In genomic region chr16:18555235-18555935, GRCm38 (mm10) we compare ENCODE assay signal across 11 mouse cellular contexts. TPM values are rescaled to one million over a fixed set of nuclear protein-coding genes. Genes with fewer than 3 reads are reported as not detected.
DNase-seq lines count a peak whose midpoint lies in the region; ATAC-seq lines count a peak whose summit lies in the region.
"Had no signal": no experiment of that assay in that cellular context is flagged by ENCODE, and none has a peak within 500 bp of the region (broad histone marks: within the 10 kb centered on the region; RNA-seq: fewer than 3 reads in every experiment).

No protein-coding gene starts in this region.

- no peak overlapping the region for H3K27ac ChIP-seq in liver, embryonic 12.5 days
- H3K27ac ChIP-seq in embryonic facial prominence, embryonic 10.5 days (replicated peaks) = peak overlapping the region; percentile 83
- H3K27ac ChIP-seq in limb, embryonic 15.5 days = peak overlapping the region; percentile 47

- peak; percentile 21 for DNase-seq in liver
- DNase-seq in embryonic facial prominence, embryonic 10.5 days (ENCODE audit: low spot score) = peak; percentile 91
- DNase-seq in heart, adult 8-10 months (ENCODE audit: low spot score) = peak; percentile 11
- DNase-seq in frontal cortex, postnatal 25 days (ENCODE audit: low spot score in 2 of 2) = no peak
- no peak for DNase-seq in cerebellum, postnatal 36 days
- no peak for DNase-seq in adrenal gland, adult 2 months
- DNase-seq: adrenal gland, adult 8-10 months; retina, postnatal 1 day had no signal

- no peak overlapping the region for H3K4me2 ChIP-seq in liver, embryonic 12.5 days
- H3K4me2 ChIP-seq in limb, embryonic 15.5 days = no peak overlapping the region

- H3K9ac ChIP-seq in liver, embryonic 12.5 days = no peak overlapping the region
- no peak overlapping the region; the same call in 1 of the 2 replicates for H3K9ac ChIP-seq in limb, embryonic 15.5 days

- H3K4me1 ChIP-seq in liver, embryonic 12.5 days = no peaks in the 10 kb centered on the region
- peaks cover 65% of the 10 kb centered on the region for H3K4me1 ChIP-seq in embryonic facial prominence, embryonic 10.5 days
- peaks cover 21% of the 10 kb centered on the region for H3K4me1 ChIP-seq in limb, embryonic 15.5 days
- H3K4me1 ChIP-seq: megakaryocyte, embryonic 14.5 days had no signal

- no peaks in the 10 kb centered on the region for H3K36me3 ChIP-seq in liver, embryonic 12.5 days
- H3K36me3 ChIP-seq in embryonic facial prominence, embryonic 10.5 days (replicated peaks) = peaks cover 3% of the 10 kb centered on the region; the same call in 1 of the 2 replicates
- no peaks in the 10 kb centered on the region for H3K36me3 ChIP-seq in limb, embryonic 15.5 days

- H3K9me3 ChIP-seq in liver, embryonic 12.5 days (replicated peaks) = no peaks in the 10 kb centered on the region
- H3K9me3 ChIP-seq in embryonic facial prominence, embryonic 10.5 days = no peaks in the 10 kb centered on the region
- no peaks in the 10 kb centered on the region for H3K9me3 ChIP-seq in limb, embryonic 15.5 days
- H3K9me3 ChIP-seq: megakaryocyte, embryonic 14.5 days had no signal

- no peaks in the 10 kb centered on the region for H3K27me3 ChIP-seq in liver, embryonic 12.5 days (replicated peaks)
- peaks cover 11% of the 10 kb centered on the region for H3K27me3 ChIP-seq in embryonic facial prominence, embryonic 10.5 days (replicated peaks; ENCODE audit: low read depth, poor library complexity, severe bottlenecking)
- H3K27me3 ChIP-seq in limb, embryonic 15.5 days = no peaks in the 10 kb centered on the region

- ATAC-seq in liver, embryonic 12.5 days = no peak
- 0 out of 2 replicates have a peak, but pooled peaks have one; percentile 27 for ATAC-seq in limb, embryonic 15.5 days (ENCODE audit: insufficient number of reproducible peaks, low FRiP score, low TSS enrichment, low read depth)

- WGBS in liver, embryonic 12.5 days (ENCODE audit: insufficient replicate concordance) = 60% methylated on average over 17 of the region's 17 CpGs
- WGBS in embryonic facial prominence, embryonic 10.5 days = 48% methylated on average over 17 of the region's 17 CpGs
- 22% methylated on average over 17 of the region's 17 CpGs for WGBS in limb, embryonic 15.5 days

- no peak overlapping the region for H3K4me3 ChIP-seq in liver, embryonic 12.5 days
- peak overlapping the region; percentile 16; the same call in 1 of the 2 replicates for H3K4me3 ChIP-seq in embryonic facial prominence, embryonic 10.5 days
- no peak overlapping the region for H3K4me3 ChIP-seq in limb, embryonic 15.5 days
- H3K4me3 ChIP-seq: megakaryocyte, embryonic 14.5 days had no signal

RNA-seq across cellular contexts. Expression of gene Tbx1, which starts 35.1 kb away (rescaled TPM):
- polyA plus RNA-seq in liver, embryonic 12.5 days (2016; fragmentation: Nextera tagmentation; extraction: Ambion mirVana) = 0.08 TPM in 1 of 2 replicates, not detected in the other
- 8.1 and 9.5 TPM in 2 replicates for polyA plus RNA-seq in embryonic facial prominence, embryonic 10.5 days (2016; fragmentation: Nextera tagmentation; extraction: Ambion mirVana)
- total RNA-seq in heart, adult 8-10 months (2022) = 1 to 10 TPM; 1.0 to 2.0 (median 1.1) TPM
- polyA plus RNA-seq in limb, embryonic 15.5 days (2015; fragmentation: Nextera tagmentation; extraction: Ambion mirVana) = 6.0 and 6.4 TPM in 2 replicates
- under 1 TPM in 1 of 2 experiments, not detected in 1; 0.28 TPM for total RNA-seq in adrenal gland, adult 2 months (2021)
- polyA plus RNA-seq in adrenal gland, adult 2 months (2012; rRNA removed) = 0.47 and 0.49 TPM in 2 replicates
- total RNA-seq: adrenal gland, adult 8-10 months had no signal

RNA-seq across cellular contexts. Expression of gene Rtl10, which starts 56.7 kb away (rescaled TPM):
- 1.3 and 1.7 TPM in 2 replicates for polyA plus RNA-seq in liver, embryonic 12.5 days (2016; fragmentation: Nextera tagmentation; extraction: Ambion mirVana)
- polyA plus RNA-seq in embryonic facial prominence, embryonic 10.5 days (2016; fragmentation: Nextera tagmentation; extraction: Ambion mirVana) = 3.8 and 4.1 TPM in 2 replicates
- 1 to 10 TPM; 3.5 to 4.8 (median 4.0) TPM for total RNA-seq in heart, adult 8-10 months (2022)
- polyA plus RNA-seq in limb, embryonic 15.5 days (2015; fragmentation: Nextera tagmentation; extraction: Ambion mirVana) = 3.4 and 4.2 TPM in 2 replicates
- 1 to 10 TPM; 4.4 to 5.8 TPM for total RNA-seq in adrenal gland, adult 2 months (2021)
- polyA plus RNA-seq in adrenal gland, adult 2 months (2012; rRNA removed) = 6.4 and 8.3 TPM in 2 replicates

RNA-seq across cellular contexts. Expression of gene Gnb1l, which starts 56.9 kb away (rescaled TPM):
- polyA plus RNA-seq in liver, embryonic 12.5 days (2016; fragmentation: Nextera tagmentation; extraction: Ambion mirVana) = 14.0 and 15.0 TPM in 2 replicates
- 17.9 and 19.1 TPM in 2 replicates for polyA plus RNA-seq in embryonic facial prominence, embryonic 10.5 days (2016; fragmentation: Nextera tagmentation; extraction: Ambion mirVana)
- total RNA-seq in heart, adult 8-10 months (2022) = 1 to 10 TPM; 4.8 to 7.4 (median 5.5) TPM
- 20.5 and 20.9 TPM in 2 replicates for polyA plus RNA-seq in limb, embryonic 15.5 days (2015; fragmentation: Nextera tagmentation; extraction: Ambion mirVana)
- total RNA-seq in adrenal gland, adult 2 months (2021) = 1 to 10 TPM; 4.4 to 7.8 TPM
- polyA plus RNA-seq in adrenal gland, adult 2 months (2012; rRNA removed) = 10.5 and 15.5 TPM in 2 replicates

Comparison
In these comparisons a context has a peak if more than half of its experiments do, and no peak if none do; other contexts are left out.
1. DNase-seq: peak in liver (single experiment), embryonic facial prominence, embryonic 10.5 days (single experiment) and heart, adult 8-10 months (single experiment); none in frontal cortex, postnatal 25 days (0 of 2), cerebellum, postnatal 36 days (0 of 2) and adrenal gland, adult 2 months (single experiment).